Mouse (Mus musculus) erythroblast, embryonic 14.5 days (primary cell): ENCODE measurements around the gene Zgpat.

Experiments
- GATA1 ChIP-seq: IDR thresholded peaks from 2 replicates; pipeline ENCODE4 v1.6.1; 2012; ENCODE audit warnings: low read length, inconsistent platforms, mixed read lengths
- TAL1 ChIP-seq: IDR thresholded peaks from 3 replicates; pipeline ENCODE4 v1.6.1; 2012; ENCODE audit warnings: low read length, inconsistent platforms, mixed read lengths

GRCm38 (mm10) chr2:181379778-181380177 lies 15.1 kb downstream of the Zgpat start, which contains the start of gene Lime1:
- no peak for TF ChIP-seq GATA1
- no peak for TF ChIP-seq TAL1
